ENCODE assay signal across 8 mouse cellular contexts in the genomic region with DNA sequence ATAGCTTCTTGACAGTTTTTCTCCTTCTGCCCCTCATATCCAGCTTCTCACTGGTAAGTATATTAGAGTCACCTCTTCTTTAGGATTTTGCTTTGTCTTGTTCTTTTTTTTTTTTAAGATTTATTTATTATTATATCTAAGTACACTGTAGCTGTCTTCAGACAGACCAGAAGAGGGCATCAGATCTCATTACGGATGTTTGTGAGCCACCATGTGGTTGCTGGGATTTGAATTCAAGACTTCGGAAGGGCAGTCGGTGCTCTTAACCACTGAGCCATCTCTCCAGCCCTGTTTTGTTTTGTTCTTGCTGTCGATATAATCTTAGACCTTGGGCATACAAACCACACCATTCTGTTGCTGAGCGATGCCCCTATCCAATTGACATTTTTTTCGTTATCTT. TPM values are rescaled to one million over a fixed set of nuclear protein-coding genes. Genes with fewer than 3 reads are reported as not detected.
DNase-seq lines count a peak whose midpoint lies in the region; ATAC-seq and TF ChIP-seq lines count a peak whose summit lies in the region.
"Not testable (repeated sequence)": the region's sequence is repeated elsewhere in the genome, so short reads cannot be mapped to it uniquely, and the experiment has no call there.

TSS of gene Tmem41b (minus strand) at position 155 of the 400 bp plus-strand sequence.

- H3K36me3 ChIP-seq in ES-Bruce4 (ENCODE audit: control insufficient read depth, insufficient read depth, low read length, poor library complexity, severe bottlenecking); forebrain, embryonic 16.5 days (ENCODE audit: control insufficient read depth, insufficient read depth); kidney, postnatal 0 days (ENCODE audit: insufficient read depth, low read length); stomach, postnatal 0 days (ENCODE audit: control insufficient read depth, insufficient read depth, low read length): not testable (repeated sequence)
- peaks cover 11% of the 10 kb centered on the region for H3K36me3 ChIP-seq in limb, embryonic 15.5 days
- H3K36me3 ChIP-seq in midbrain, embryonic 12.5 days: peaks cover 11% of the 10 kb centered on the region

- peak within 1 kb of the TSS; percentile 81 for H3K4me2 ChIP-seq in forebrain, embryonic 16.5 days (ENCODE audit: low read length)
- peak within 1 kb of the TSS; percentile 62 for H3K4me2 ChIP-seq in kidney, postnatal 0 days (ENCODE audit: low read length)
- peak within 1 kb of the TSS; percentile 69 for H3K4me2 ChIP-seq in limb, embryonic 15.5 days
- H3K4me2 ChIP-seq in midbrain, embryonic 12.5 days (replicated peaks): peak within 1 kb of the TSS; percentile 87
- H3K4me2 ChIP-seq in stomach, postnatal 0 days (replicated peaks; ENCODE audit: low read depth): peak within 1 kb of the TSS; percentile 69

- TF ChIP-seq EP300 in ES-Bruce4 (IDR thresholded peaks at IDR 0.05; ENCODE audit: insufficient read depth, low read depth, low read length); stomach, postnatal 0 days (optimal IDR thresholded peaks at IDR 0.05): not testable (repeated sequence)

- TF ChIP-seq CTCF in ES-Bruce4 (IDR thresholded peaks at IDR 0.05; ENCODE audit: low read depth, low read length); cerebellum, adult 2 months (IDR thresholded peaks at IDR 0.05; ENCODE audit: borderline replicate concordance, insufficient read depth, low read depth, low read length): not testable (repeated sequence)
- peak; percentile 59 for TF ChIP-seq CTCF in kidney, postnatal 0 days (IDR thresholded peaks at IDR 0.05; ENCODE audit: low read depth)
- peak; percentile 65 for TF ChIP-seq CTCF in stomach, postnatal 0 days (IDR thresholded peaks at IDR 0.05; ENCODE audit: low read depth)

- peak within 1 kb of the TSS; percentile 95 for H3K4me3 ChIP-seq in ES-Bruce4 (ENCODE audit: low read depth, low read length)
- H3K4me3 ChIP-seq in cerebellum, adult 2 months (replicated peaks; ENCODE audit: insufficient read depth, low read depth, low read length): peak within 1 kb of the TSS; percentile 65
- peak within 1 kb of the TSS; percentile 73 for H3K4me3 ChIP-seq in forebrain, embryonic 16.5 days (replicated peaks; ENCODE audit: low read length)
- H3K4me3 ChIP-seq in kidney, postnatal 0 days (replicated peaks; ENCODE audit: low read depth, low read length): peak within 1 kb of the TSS; percentile 58
- peak within 1 kb of the TSS; percentile 64 for H3K4me3 ChIP-seq in limb, embryonic 15.5 days
- H3K4me3 ChIP-seq in midbrain, embryonic 12.5 days: peak within 1 kb of the TSS; percentile 72
- peak within 1 kb of the TSS; percentile 60 for H3K4me3 ChIP-seq in stomach, postnatal 0 days (ENCODE audit: low read depth, low read length)

- peak; percentile 39 to 54 for DNase-seq in cerebellum, adult 2 months
- DNase-seq in heart, postnatal 10 days: peak; percentile 24 to 34
- peak; percentile 18 for DNase-seq in kidney, postnatal 0 days (ENCODE audit: low spot score)
- not testable (repeated sequence) for DNase-seq in stomach, postnatal 0 days (ENCODE audit: low spot score)

- not testable (repeated sequence) for H3K27me3 ChIP-seq in ES-Bruce4 (ENCODE audit: control insufficient read depth, insufficient read depth, low read length, poor library complexity, severe bottlenecking); cerebellum, adult 2 months (ENCODE audit: control insufficient read depth, insufficient read depth, low read length); forebrain, embryonic 16.5 days (replicated peaks; ENCODE audit: control insufficient read depth, insufficient read depth, low read length); kidney, postnatal 0 days (ENCODE audit: insufficient read depth, low read length); limb, embryonic 15.5 days; midbrain, embryonic 12.5 days; stomach, postnatal 0 days (ENCODE audit: control insufficient read depth, insufficient read depth, low read length)

- not testable (repeated sequence) for TF ChIP-seq POLR2A in ES-Bruce4 (IDR thresholded peaks at IDR 0.05; ENCODE audit: insufficient read depth, low read length); cerebellum, adult 2 months (IDR thresholded peaks at IDR 0.05; ENCODE audit: borderline replicate concordance, insufficient read depth, low read length)

- WGBS in cerebellum, adult 2 months: 29% methylated on average over 6 of the region's 6 CpGs
- WGBS in forebrain, embryonic 16.5 days: 42% methylated on average over 6 of the region's 6 CpGs
- WGBS in kidney, postnatal 0 days: 37% methylated on average over 6 of the region's 6 CpGs
- WGBS in limb, embryonic 15.5 days: 32% methylated on average over 6 of the region's 6 CpGs
- 39% methylated on average over 6 of the region's 6 CpGs for WGBS in midbrain, embryonic 12.5 days
- 29% methylated on average over 6 of the region's 6 CpGs for WGBS in stomach, postnatal 0 days

- H3K9me3 ChIP-seq in ES-Bruce4 (replicated peaks; ENCODE audit: control insufficient read depth, insufficient read depth, low read length, poor library complexity, severe bottlenecking); forebrain, embryonic 16.5 days (ENCODE audit: control insufficient read depth, low read length); kidney, postnatal 0 days (replicated peaks; ENCODE audit: low read length); limb, embryonic 15.5 days; midbrain, embryonic 12.5 days; stomach, postnatal 0 days (ENCODE audit: control insufficient read depth, low read length): not testable (repeated sequence)

- H3K27ac ChIP-seq in ES-Bruce4 (ENCODE audit: insufficient read depth, low read length): peak within 1 kb of the TSS; percentile 23
- not testable (repeated sequence) for H3K27ac ChIP-seq in cerebellum, adult 2 months (ENCODE audit: insufficient read depth, low read length)
- H3K27ac ChIP-seq in forebrain, embryonic 16.5 days (ENCODE audit: low read length): peak within 1 kb of the TSS; percentile 88
- peak within 1 kb of the TSS; percentile 65 for H3K27ac ChIP-seq in kidney, postnatal 0 days
- H3K27ac ChIP-seq in limb, embryonic 15.5 days: peak within 1 kb of the TSS; percentile 90
- H3K27ac ChIP-seq in midbrain, embryonic 12.5 days (replicated peaks): peak within 1 kb of the TSS; percentile 85
- H3K27ac ChIP-seq in stomach, postnatal 0 days (replicated peaks): peak within 1 kb of the TSS; percentile 87

- not testable (repeated sequence) for H3K4me1 ChIP-seq in ES-Bruce4 (ENCODE audit: control insufficient read depth, insufficient read depth, low read length); cerebellum, adult 2 months (ENCODE audit: control insufficient read depth, insufficient read depth, low read length); kidney, postnatal 0 days (replicated peaks; ENCODE audit: insufficient read depth, low read length); limb, embryonic 15.5 days; stomach, postnatal 0 days (replicated peaks; ENCODE audit: control insufficient read depth, insufficient read depth)
- H3K4me1 ChIP-seq in forebrain, embryonic 16.5 days (replicated peaks; ENCODE audit: control insufficient read depth, insufficient read depth, low read length): peaks cover 14% of the 10 kb centered on the region
- H3K4me1 ChIP-seq in midbrain, embryonic 12.5 days: peaks cover 19% of the 10 kb centered on the region

- intact Hi-C loops in heart, postnatal 10 days (cut with DNase I): loop anchor here (5.0 kb wide), 1 partner anchor 76 kb away; the partner anchor contains the start of gene Zfp143

- ATAC-seq in forebrain, embryonic 16.5 days; kidney, postnatal 0 days (replicated peaks; ENCODE audit: low FRiP score, low read depth); limb, embryonic 15.5 days (ENCODE audit: insufficient number of reproducible peaks, low FRiP score, low TSS enrichment, low read depth); stomach, postnatal 0 days (ENCODE audit: low FRiP score, low TSS enrichment): not testable (repeated sequence)
- peak; percentile 12; the same call in 1 of the 2 replicates for ATAC-seq in midbrain, embryonic 12.5 days (ENCODE audit: low FRiP score, low read depth)

- H3K9ac ChIP-seq in ES-Bruce4 (ENCODE audit: low read depth, poor library complexity, severe bottlenecking): peak within 1 kb of the TSS; percentile 77
- peak within 1 kb of the TSS; percentile 65 for H3K9ac ChIP-seq in forebrain, embryonic 16.5 days (replicated peaks; ENCODE audit: low read depth, low read length)
- peak within 1 kb of the TSS; percentile 74 for H3K9ac ChIP-seq in kidney, postnatal 0 days (ENCODE audit: low read depth, low read length)
- peak within 1 kb of the TSS; percentile 45 for H3K9ac ChIP-seq in limb, embryonic 15.5 days
- peak within 1 kb of the TSS; percentile 70 for H3K9ac ChIP-seq in midbrain, embryonic 12.5 days (replicated peaks)
- peak within 1 kb of the TSS; percentile 76 for H3K9ac ChIP-seq in stomach, postnatal 0 days (ENCODE audit: low read length)

RNA-seq across cellular contexts. Expression of gene Tmem41b, which starts in this region (rescaled TPM):
- 51.9 and 60.9 TPM in 2 replicates for polyA plus RNA-seq in ES-Bruce4 (2011; ENCODE audit: insufficient read depth, insufficient read length, low read depth, missing spikeins)
- polyA plus RNA-seq in cerebellum, adult 2 months (2012; rRNA removed): 61.8 and 66.0 TPM in 2 replicates
- 68.4 and 70.2 TPM in 2 replicates for polyA plus RNA-seq in forebrain, embryonic 16.5 days (2015; fragmentation: Nextera tagmentation; extraction: Ambion mirVana)
- total RNA-seq in heart, postnatal 10 days (2021): 10 to 100 TPM; 51.5 to 60.6 TPM
- 72.9 and 75.0 TPM in 2 replicates for polyA plus RNA-seq in kidney, postnatal 0 days (2015; fragmentation: Nextera tagmentation; extraction: Ambion mirVana)
- 69.8 and 71.6 TPM in 2 replicates for polyA plus RNA-seq in limb, embryonic 15.5 days (2015; fragmentation: Nextera tagmentation; extraction: Ambion mirVana)
- 74.6 and 77.5 TPM in 2 replicates for polyA plus RNA-seq in midbrain, embryonic 12.5 days (2016; fragmentation: Nextera tagmentation; extraction: Ambion mirVana)
- polyA plus RNA-seq in stomach, postnatal 0 days (2015; fragmentation: Nextera tagmentation; extraction: Ambion mirVana): 85.5 and 88.5 TPM in 2 replicates
